Comparison of ENCODE assay signal across 17 mouse cellular contexts in the genomic region with DNA sequence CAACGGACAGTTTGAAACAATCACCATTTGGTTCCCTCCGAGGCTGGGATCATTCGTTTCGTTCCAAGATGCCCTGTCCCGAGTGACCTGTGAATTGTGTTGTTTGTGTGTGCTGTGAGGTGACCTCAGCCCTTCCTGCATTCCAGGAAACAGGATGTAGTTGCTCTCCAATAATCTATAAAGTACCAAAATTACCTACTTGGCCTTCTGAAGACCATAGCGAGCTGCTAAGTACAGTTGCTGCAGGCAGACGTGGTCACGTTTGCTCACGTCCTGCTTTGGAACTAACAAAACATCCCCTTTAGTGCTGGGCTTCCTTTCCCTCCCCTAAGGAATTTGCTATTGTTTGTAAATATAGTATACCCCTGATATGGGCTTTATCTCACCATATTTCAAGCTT. TPM values are rescaled to one million over a fixed set of nuclear protein-coding genes. Genes with fewer than 3 reads are reported as not detected.
A peak's percentile ranks its signal among the peaks of the same experiment; 100 is the strongest.
DNase-seq lines count a peak whose midpoint lies in the region; ATAC-seq lines count a peak whose summit lies in the region.
"Had no signal": no experiment of that assay in that cellular context is flagged by ENCODE, and none has a peak within 500 bp of the region (broad histone marks: within the 10 kb centered on the region; RNA-seq: fewer than 3 reads in every experiment).

No protein-coding gene starts in this region.

- peaks cover 5% of the 10 kb centered on the region; the same call in 1 of the 2 replicates for H3K9me3 ChIP-seq in heart, embryonic 11.5 days (replicated peaks; ENCODE audit: control insufficient read depth, low read length)
- no peaks in the 10 kb centered on the region for H3K9me3 ChIP-seq in lung, embryonic 15.5 days
- H3K9me3 ChIP-seq in kidney, embryonic 15.5 days (replicated peaks), result no peaks in the 10 kb centered on the region
- H3K9me3 ChIP-seq: embryonic facial prominence, embryonic 12.5 days; forebrain, embryonic 12.5 days; hindbrain, embryonic 10.5 days; midbrain, embryonic 10.5 days; neural tube, embryonic 15.5 days had no signal

- H3K4me2 ChIP-seq in heart, embryonic 11.5 days, result no peak overlapping the region
- H3K4me2 ChIP-seq in lung, embryonic 15.5 days, result no peak overlapping the region
- no peak overlapping the region for H3K4me2 ChIP-seq in kidney, embryonic 15.5 days
- H3K4me2 ChIP-seq: embryonic facial prominence, embryonic 12.5 days; forebrain, embryonic 12.5 days; neural tube, embryonic 15.5 days had no signal

- H3K4me1 ChIP-seq in heart, embryonic 11.5 days (ENCODE audit: control insufficient read depth, insufficient read depth, low read length), result peaks cover 10% of the 10 kb centered on the region
- H3K4me1 ChIP-seq in lung, embryonic 15.5 days, result peaks cover 48% of the 10 kb centered on the region
- H3K4me1 ChIP-seq in kidney, embryonic 15.5 days, result peaks cover 15% of the 10 kb centered on the region
- H3K4me1 ChIP-seq: forebrain, embryonic 12.5 days had no signal

- no peak overlapping the region for H3K4me3 ChIP-seq in heart, embryonic 11.5 days (ENCODE audit: low read depth, low read length)
- H3K4me3 ChIP-seq in lung, embryonic 15.5 days, result no peak overlapping the region
- no peak overlapping the region for H3K4me3 ChIP-seq in kidney, embryonic 15.5 days (replicated peaks)
- H3K4me3 ChIP-seq: embryonic facial prominence, embryonic 12.5 days; forebrain, embryonic 12.5 days; hindbrain, embryonic 10.5 days; midbrain, embryonic 10.5 days; neural tube, embryonic 15.5 days had no signal

- H3K27me3 ChIP-seq in heart, embryonic 11.5 days (ENCODE audit: control insufficient read depth, insufficient read depth, low read length), result no peaks in the 10 kb centered on the region
- no peaks in the 10 kb centered on the region for H3K27me3 ChIP-seq in lung, embryonic 15.5 days
- no peaks in the 10 kb centered on the region for H3K27me3 ChIP-seq in kidney, embryonic 15.5 days
- H3K27me3 ChIP-seq: embryonic facial prominence, embryonic 12.5 days; forebrain, embryonic 12.5 days; neural tube, embryonic 15.5 days had no signal

- H3K27ac ChIP-seq in heart, embryonic 11.5 days (ENCODE audit: low read depth, low read length), result no peak overlapping the region
- H3K27ac ChIP-seq in lung, embryonic 15.5 days, result peak overlapping the region; percentile 55; the same call in 1 of the 2 replicates
- H3K27ac ChIP-seq in kidney, embryonic 15.5 days, result peak overlapping the region; percentile 57; the same call in 1 of the 2 replicates
- H3K27ac ChIP-seq: embryonic facial prominence, embryonic 12.5 days; forebrain, embryonic 12.5 days; hindbrain, embryonic 10.5 days; liver, embryonic 14.5 days; midbrain, embryonic 10.5 days; neural tube, embryonic 15.5 days had no signal

- DNase-seq in heart, adult 18-20 months, result peak; percentile 44 to 79
- DNase-seq in lung, postnatal 14 days, result no peak
- DNase-seq in lung, postnatal 36 days, result peak; percentile 52
- DNase-seq in urinary bladder, postnatal 14 days (ENCODE audit: low spot score), result no peak
- no peak for DNase-seq in adrenal gland, postnatal 36 days
- DNase-seq: adrenal gland, postnatal 14 days; cerebellum, postnatal 36 days; thymus, adult 18-20 months had no signal

- H3K9ac ChIP-seq in heart, embryonic 11.5 days (ENCODE audit: low read depth, low read length), result no peak overlapping the region
- H3K9ac ChIP-seq in lung, embryonic 15.5 days, result no peak overlapping the region
- no peak overlapping the region for H3K9ac ChIP-seq in kidney, embryonic 15.5 days
- H3K9ac ChIP-seq: embryonic facial prominence, embryonic 12.5 days; forebrain, embryonic 12.5 days; liver, embryonic 14.5 days; neural tube, embryonic 15.5 days had no signal

- 48% methylated on average over 9 of the region's 9 CpGs for WGBS in heart, embryonic 11.5 days (ENCODE audit: insufficient replicate concordance)
- WGBS in lung, embryonic 15.5 days, result 33% methylated on average over 9 of the region's 9 CpGs
- 50% methylated on average over 9 of the region's 9 CpGs for WGBS in kidney, embryonic 15.5 days

- ATAC-seq in heart, embryonic 11.5 days (replicated peaks; ENCODE audit: insufficient number of reproducible peaks, low FRiP score, low TSS enrichment), result no peak
- ATAC-seq in lung, embryonic 15.5 days (ENCODE audit: borderline replicate concordance, extremely low read depth, low FRiP score, low TSS enrichment), result no peak
- ATAC-seq in kidney, embryonic 15.5 days (replicated peaks; ENCODE audit: low FRiP score), result peak; percentile 49; the same call in 1 of the 2 replicates

- no peaks in the 10 kb centered on the region for H3K36me3 ChIP-seq in heart, embryonic 11.5 days (ENCODE audit: control insufficient read depth, insufficient read depth, low read length)
- no peaks in the 10 kb centered on the region for H3K36me3 ChIP-seq in lung, embryonic 15.5 days
- H3K36me3 ChIP-seq in kidney, embryonic 15.5 days, result no peaks in the 10 kb centered on the region
- H3K36me3 ChIP-seq: embryonic facial prominence, embryonic 12.5 days; forebrain, embryonic 12.5 days; hindbrain, embryonic 10.5 days; midbrain, embryonic 10.5 days; neural tube, embryonic 15.5 days had no signal

RNA-seq across cellular contexts. Expression of gene Psen2, which starts 14.3 kb away (rescaled TPM):
- total RNA-seq in heart, adult 18-20 months (2021), result 10 to 100 TPM; 12.1 to 16.3 TPM
- 14.7 and 17.3 TPM in 2 replicates for polyA plus RNA-seq in heart, embryonic 11.5 days (2014; fragmentation: Nextera tagmentation; extraction: Ambion mirVana)
- polyA plus RNA-seq in lung, embryonic 15.5 days (2015; fragmentation: Nextera tagmentation; extraction: Ambion mirVana), result 10.3 and 10.4 TPM in 2 replicates
- 18.4 and 18.7 TPM in 2 replicates for polyA plus RNA-seq in kidney, embryonic 15.5 days (2015; fragmentation: Nextera tagmentation; extraction: Ambion mirVana)
- total RNA-seq in adrenal gland, postnatal 36 days (2021), result 10 to 100 TPM; 24.5 to 33.5 TPM

RNA-seq across cellular contexts. Expression of gene Itpkb, which starts 52.7 kb away (rescaled TPM):
- 10 to 100 TPM; 36.7 to 51.5 TPM for total RNA-seq in heart, adult 18-20 months (2021)
- polyA plus RNA-seq in heart, embryonic 11.5 days (2014; fragmentation: Nextera tagmentation; extraction: Ambion mirVana), result 3.2 and 4.0 TPM in 2 replicates
- 9.9 and 10.9 TPM in 2 replicates for polyA plus RNA-seq in lung, embryonic 15.5 days (2015; fragmentation: Nextera tagmentation; extraction: Ambion mirVana)
- polyA plus RNA-seq in kidney, embryonic 15.5 days (2015; fragmentation: Nextera tagmentation; extraction: Ambion mirVana), result 8.8 and 9.4 TPM in 2 replicates
- 10 to 100 TPM; 58.5 to 71.5 TPM for total RNA-seq in adrenal gland, postnatal 36 days (2021)

Comparison
In these comparisons a context has a peak if more than half of its experiments do, and no peak if none do; other contexts are left out.
1. DNase-seq: peak in heart, adult 18-20 months (2 of 2) and lung, postnatal 36 days (single experiment); none in lung, postnatal 14 days (single experiment), urinary bladder, postnatal 14 days (single experiment) and adrenal gland, postnatal 36 days (0 of 2).